Mouse (Mus musculus) gonadal fat pad, adult 2 months (tissue): Measurements from ENCODE around the gene Gm3636. TPM values are rescaled to one million over a fixed set of nuclear protein-coding genes. Genes with fewer than 3 reads are reported as not detected.
"Not testable (repeated sequence)": the region's sequence is repeated elsewhere in the genome, so short reads cannot be mapped to it uniquely, and the experiment has no call there.

ENCODE experiments used
- DNase-seq: peaks from one replicate; pipeline ENCODE4 v3.0.0-alpha.2; 2012; ENCODE audit warnings: low read depth
- polyA plus RNA-seq: library from polyadenylated mRNA; depleted of rRNA; stranded (reverse); fragments of >200 nt; gene quantifications from 2 replicates; pipeline ENCODE4 v1.2.3, GENCODE M21; 2012; rRNA removed

Gm3636 gene
- polyA plus RNA-seq: 0.66 and 0.92 TPM in 2 replicates

DNA sequence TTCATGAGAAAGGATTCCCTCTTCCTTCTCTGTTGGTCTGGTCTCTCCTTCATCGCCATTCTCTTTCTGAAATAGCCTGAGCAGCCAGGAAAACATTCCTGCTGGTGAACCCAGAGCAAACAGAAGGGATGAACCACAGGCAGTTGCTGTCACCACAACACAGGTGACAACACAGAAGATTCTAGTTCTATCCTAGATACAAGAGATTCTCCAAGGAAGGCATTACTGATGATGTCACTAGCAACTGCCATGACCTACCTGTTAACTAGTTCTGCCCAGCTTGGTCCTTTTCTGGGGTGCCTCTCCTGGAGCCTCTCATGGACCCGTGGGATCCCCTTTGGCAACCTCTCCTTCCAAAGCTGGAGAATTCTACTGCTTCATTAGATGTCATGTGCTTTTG lies at the start of gene Gm3636:
Gene Gm3636, minus strand, starts transcription at position 101 of the 400 bp plus-strand sequence.
- DNase-seq: not testable (repeated sequence)

- not testable (repeated sequence) for DNase-seq
These were observed 32.2 kb upstream of the Gm3636 start, which contains the start of gene Gm8362 for GRCm38 (mm10) chr14:6774311-6774710. Gene Gm8362, minus strand, starts transcription at chr14:6774411.

GRCm38 (mm10) chr14:6757231-6757536 lies 15.1 kb upstream of the Gm3636 start:
- not testable (repeated sequence) for DNase-seq

- DNase-seq: not testable (repeated sequence)
These were observed 14.5 kb upstream of the Gm3636 start for GRCm38 (mm10) chr14:6756384-6757230.

GRCm38 (mm10) chr14:6720151-6720550 lies 22.0 kb downstream of the Gm3636 start, which contains the start of gene Gm8050:
Gene Gm8050, minus strand, starts transcription at chr14:6720251.
- DNase-seq: not testable (repeated sequence)

Other genes with a start within 250 kb of the Gm3636 start
- gene Gm8356, start 205.0 kb downstream of the Gm3636 start, polyA plus RNA-seq: not detected in 2 replicates
- 0.15 and 0.38 TPM in 2 replicates for gene Gm3629, start 151.7 kb downstream of the Gm3636 start, polyA plus RNA-seq
- gene Gm3460, start 119.9 kb downstream of the Gm3636 start, polyA plus RNA-seq: not detected in 2 replicates
- gene Gm10251, start 58.2 kb downstream of the Gm3636 start, polyA plus RNA-seq: not detected in 2 replicates
- gene Gm8050, start 22.1 kb downstream of the Gm3636 start, polyA plus RNA-seq: 0.09 TPM in 1 of 2 replicates, not detected in the other
- not detected in 2 replicates for gene Gm8362, start 32.1 kb upstream of the Gm3636 start, polyA plus RNA-seq
- gene Gm3642, start 98.0 kb upstream of the Gm3636 start, polyA plus RNA-seq: not detected in 2 replicates
- 0.23 and 0.26 TPM in 2 replicates for gene Gm3667, start 147.6 kb upstream of the Gm3636 start, polyA plus RNA-seq
- not detected in 2 replicates for gene Gm6356, start 231.5 kb upstream of the Gm3636 start, polyA plus RNA-seq